Mouse (Mus musculus) thymus, adult 2 months (tissue): ENCODE measurements around the gene Cxcr5. TPM values are rescaled to one million over a fixed set of nuclear protein-coding genes. Genes with fewer than 3 reads are reported as not detected.

Source experiments
- DNase-seq: peaks from one replicate; pipeline ENCODE4 v3.0.0; 2021
- H3K27ac ChIP-seq: fragments of 200-500 bp; 2 replicates; pipeline ENCODE4 v1.5.1; 2012; ENCODE audit warnings: low read length, control low read depth; ENCODE audit not compliant: control insufficient read depth, insufficient read depth
- H3K27me3 ChIP-seq: fragments of 200-500 bp; 2 replicates; pipeline ENCODE4 v1.6.1; 2012; ENCODE audit warnings: mild to moderate bottlenecking, low read length, moderate library complexity, mixed read lengths; ENCODE audit not compliant: control insufficient read depth, insufficient read depth
- H3K36me3 ChIP-seq: fragments of 200-500 bp; 2 replicates; pipeline ENCODE4 v1.6.1; 2012; ENCODE audit warnings: mild to moderate bottlenecking, low read length, moderate library complexity; ENCODE audit not compliant: control insufficient read depth, insufficient read depth
- H3K4me1 ChIP-seq: fragments of 200-500 bp; replicated peaks from 2 replicates; pipeline ENCODE4 v1.6.1; 2012; ENCODE audit warnings: low read length; ENCODE audit not compliant: control insufficient read depth, insufficient read depth
- H3K4me3 ChIP-seq: fragments of 200-500 bp; 2 replicates; pipeline ENCODE4 v1.5.1; 2012; ENCODE audit warnings: mild to moderate bottlenecking, low read length, control low read depth, moderate library complexity; ENCODE audit not compliant: control insufficient read depth, insufficient read depth
- CTCF ChIP-seq: fragments of 200-500 bp; IDR thresholded peaks from 2 replicates; pipeline ENCODE4 v1.5.1; 2012; ENCODE audit warnings: mild to moderate bottlenecking, control low read depth, low read length, moderate library complexity, borderline replicate concordance; ENCODE audit not compliant: control insufficient read depth, poor library complexity, insufficient read depth; ENCODE audit errors: extremely low read depth
- POLR2A ChIP-seq: fragments of 200-500 bp; IDR thresholded peaks from 2 replicates; pipeline ENCODE4 v1.6.1; 2012; ENCODE audit warnings: mild to moderate bottlenecking, low read length, control low read depth, moderate library complexity; ENCODE audit not compliant: control insufficient read depth, poor library complexity, insufficient read depth; ENCODE audit errors: extremely low read depth
- WGBS: fragments of 180-500 bp; shearing (Covaris S2); methylation state at CpG from one replicate; pipeline ENCODE4 v1.1.7; 2018; 5-methylcytosine and 5-hydroxymethylcytosine counted together
- polyA plus RNA-seq: library from polyadenylated mRNA; depleted of rRNA; stranded (reverse); fragments of >200 nt; gene quantifications from 2 replicates; pipeline ENCODE4 v1.2.3, GENCODE M21; 2012

Gene Cxcr5
- polyA plus RNA-seq, 1 experiment: 7.7 TPM

DNA sequence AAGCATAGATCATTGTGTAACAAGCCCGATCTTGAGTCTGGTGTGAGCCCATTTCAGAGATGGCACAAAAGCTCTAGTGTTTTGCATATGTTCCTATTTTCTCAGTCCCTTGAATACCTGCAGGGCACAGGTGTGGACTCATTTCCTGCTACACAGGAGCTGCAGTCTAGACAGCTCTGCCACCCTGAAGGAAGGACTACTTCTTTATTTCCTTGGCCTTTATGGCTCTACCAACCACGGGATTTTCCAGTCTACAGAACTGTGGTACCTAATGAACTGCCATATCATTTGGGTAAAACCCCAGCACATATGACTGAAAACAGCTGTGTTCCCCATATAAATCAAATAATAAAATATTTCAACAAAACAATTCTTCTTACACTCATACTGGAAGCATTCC lies 13.4 kb upstream of the Cxcr5 start:
- Histone ChIP-seq H3K27ac (no peak overlapping the region), H3K4me3 (no peak overlapping the region), H3K36me3 (no peaks in the 10 kb centered on the region), H3K4me1 (peaks cover 8% of the 10 kb centered on the region), H3K27me3 (no peaks in the 10 kb centered on the region)
- 90% methylated on average over 2 of the region's 2 CpGs for WGBS
- DNase-seq: no peak
- TF ChIP-seq POLR2A: no peak

DNA sequence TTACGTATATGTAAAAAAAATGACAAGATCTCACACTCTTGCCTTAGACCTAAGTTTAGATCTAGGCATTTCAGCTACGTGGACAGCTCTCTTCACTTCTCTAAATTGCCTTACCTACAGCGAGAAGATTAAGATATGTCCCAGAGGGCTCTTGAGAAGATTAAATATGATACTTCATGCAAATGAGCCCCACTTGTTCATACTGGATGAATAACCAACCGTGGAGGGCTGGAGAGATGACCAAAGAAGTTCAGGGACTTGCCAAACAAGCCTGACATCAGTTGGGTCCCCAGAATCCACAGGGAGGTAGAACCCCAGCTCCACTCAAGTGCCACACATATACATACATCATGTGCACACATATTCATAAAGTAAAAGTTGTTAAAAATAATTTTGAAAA lies 11.6 kb upstream of the Cxcr5 start:
- TF ChIP-seq POLR2A: no peak
- TF ChIP-seq CTCF: no peak
- Histone ChIP-seq H3K27me3 (no peaks in the 10 kb centered on the region), H3K4me3 (no peak overlapping the region), H3K27ac (no peak overlapping the region), H3K36me3 (no peaks in the 10 kb centered on the region), H3K4me1 (peaks cover 2% of the 10 kb centered on the region)
- 88% methylated on average over 4 of the region's 4 CpGs for WGBS
- DNase-seq: no peak

DNA sequence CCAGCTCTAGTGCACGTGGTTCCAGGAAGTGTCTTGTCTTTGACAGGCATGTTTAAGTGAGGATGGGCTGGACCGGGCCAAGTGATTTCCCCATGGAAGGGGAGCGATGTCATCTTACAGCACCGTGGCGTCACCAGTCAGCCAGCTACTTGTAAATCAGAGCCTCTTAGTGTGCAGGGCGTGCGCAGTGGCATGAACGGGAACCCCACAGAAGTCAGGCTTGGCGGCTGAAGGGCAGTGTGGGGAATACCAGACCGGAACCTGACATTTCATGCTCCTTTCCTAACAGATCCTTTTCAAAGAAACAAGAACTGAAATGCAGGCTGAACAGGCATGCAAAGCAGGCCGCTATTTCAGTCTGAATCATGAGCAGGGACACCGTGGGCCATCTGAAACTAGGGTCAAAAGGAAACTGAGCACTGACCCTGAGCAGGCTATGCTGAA lies 9.3 kb upstream of the Cxcr5 start:
- 94% methylated on average over 12 of the region's 12 CpGs for WGBS
- H3K4me3 ChIP-seq: no peak overlapping the region
- H3K36me3 ChIP-seq: no peaks in the 10 kb centered on the region
- peaks cover 11% of the 10 kb centered on the region for H3K4me1 ChIP-seq
- H3K27me3 ChIP-seq: no peaks in the 10 kb centered on the region
- no peak for DNase-seq
- H3K27ac ChIP-seq: no peak overlapping the region
- no peak for TF ChIP-seq CTCF
- TF ChIP-seq POLR2A: no peak

DNA sequence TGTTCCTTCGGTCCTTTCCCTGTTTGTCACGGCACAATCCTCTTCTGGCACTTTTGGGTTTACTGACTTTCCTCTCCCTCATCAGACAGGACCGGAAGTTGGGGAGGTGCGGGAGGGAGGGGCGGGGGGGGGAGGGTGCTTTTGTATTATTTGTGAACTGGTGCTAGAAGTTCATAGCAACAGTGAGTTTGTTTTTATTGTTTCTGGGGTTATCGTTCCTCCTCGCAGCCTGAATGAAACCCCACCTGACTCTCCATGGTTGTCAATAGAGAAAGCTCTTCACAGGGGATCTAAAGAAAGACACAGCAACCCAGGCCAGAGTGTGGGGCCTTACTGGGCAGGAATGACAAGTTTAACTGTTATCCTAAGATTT lies 6.4 kb upstream of the Cxcr5 start:
- H3K4me1 ChIP-seq: peaks cover 18% of the 10 kb centered on the region
- H3K27ac ChIP-seq: peak overlapping the region; percentile 60; the same call in 1 of the 2 replicates
- H3K4me3 ChIP-seq: no peak overlapping the region
- no peak for DNase-seq
- H3K27me3 ChIP-seq: no peaks in the 10 kb centered on the region
- H3K36me3 ChIP-seq: no peaks in the 10 kb centered on the region
- TF ChIP-seq POLR2A (no peak), CTCF (no peak)
- 6% methylated on average over 7 of the region's 7 CpGs for WGBS

DNA sequence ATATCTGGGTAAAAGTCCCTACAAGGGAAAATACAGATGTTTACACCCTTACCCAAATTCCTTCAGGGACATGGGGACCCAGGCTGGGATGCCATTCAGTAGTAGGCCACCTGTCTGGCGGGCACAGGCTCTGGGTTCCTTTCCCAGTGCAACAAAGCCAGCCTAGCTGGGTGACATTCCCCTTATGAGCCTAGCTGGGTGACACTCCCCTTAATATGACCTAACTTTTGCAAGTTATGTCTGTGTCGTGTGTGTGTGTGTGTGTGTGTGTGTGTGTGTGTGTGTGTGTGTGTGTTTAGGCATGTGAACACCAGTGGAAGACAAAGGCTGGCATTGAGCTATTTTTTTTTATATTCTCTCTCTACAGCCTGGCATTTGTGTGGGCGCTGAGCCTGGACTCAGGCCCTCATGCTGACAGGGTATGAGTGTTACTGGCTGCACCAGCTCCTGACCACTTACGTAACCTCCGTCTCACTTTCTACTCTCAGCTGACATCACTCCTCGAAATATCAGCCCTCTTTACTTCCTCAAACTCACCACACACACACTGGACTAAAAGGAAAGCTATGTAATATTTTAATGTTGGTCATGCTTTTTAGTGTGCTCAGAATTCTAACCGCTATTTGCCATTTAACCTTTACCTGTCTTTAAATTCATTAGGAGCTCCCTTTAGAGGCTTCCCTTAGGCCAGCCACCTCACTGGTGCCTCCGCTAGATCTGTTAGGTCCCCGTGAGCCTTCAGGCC lies 5.8 kb upstream of the Cxcr5 start:
- peak overlapping the region; percentile 60; the same call in 1 of the 2 replicates for H3K27ac ChIP-seq
- peaks cover 24% of the 10 kb centered on the region for H3K4me1 ChIP-seq
- DNase-seq: no peak
- WGBS: 61% methylated on average over 9 of the region's 9 CpGs
- H3K4me3 ChIP-seq: no peak overlapping the region
- no peaks in the 10 kb centered on the region for H3K27me3 ChIP-seq
- H3K36me3 ChIP-seq: no peaks in the 10 kb centered on the region
- TF ChIP-seq POLR2A (no peak), CTCF (no peak)

DNA sequence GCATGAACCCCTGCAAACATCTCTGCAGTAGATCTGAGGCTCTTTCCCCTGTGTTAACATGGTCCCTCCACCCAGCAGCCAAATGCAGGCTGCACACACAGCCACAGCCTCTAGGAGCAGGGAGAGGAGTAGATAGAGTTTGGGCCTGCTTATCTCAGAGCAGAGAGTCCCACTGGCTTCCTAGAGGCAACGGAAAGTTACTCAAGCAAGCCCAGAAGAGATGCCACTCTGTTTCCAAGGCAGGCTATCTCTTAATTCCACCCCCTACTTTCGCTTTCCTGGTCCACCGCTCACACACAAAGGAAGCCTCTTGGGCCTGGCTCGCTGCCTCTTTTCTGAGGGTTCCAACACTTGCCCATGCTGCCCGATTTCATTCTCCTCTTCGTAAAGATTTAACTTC lies 3.7 kb upstream of the Cxcr5 start:
- TF ChIP-seq POLR2A (no peak), CTCF (no peak)
- no peak overlapping the region for H3K4me3 ChIP-seq
- no peaks in the 10 kb centered on the region for H3K27me3 ChIP-seq
- 67% methylated on average over 6 of the region's 6 CpGs for WGBS
- no peak for DNase-seq
- H3K36me3 ChIP-seq: no peaks in the 10 kb centered on the region
- H3K27ac ChIP-seq: no peak overlapping the region
- peaks cover 27% of the 10 kb centered on the region for H3K4me1 ChIP-seq

DNA sequence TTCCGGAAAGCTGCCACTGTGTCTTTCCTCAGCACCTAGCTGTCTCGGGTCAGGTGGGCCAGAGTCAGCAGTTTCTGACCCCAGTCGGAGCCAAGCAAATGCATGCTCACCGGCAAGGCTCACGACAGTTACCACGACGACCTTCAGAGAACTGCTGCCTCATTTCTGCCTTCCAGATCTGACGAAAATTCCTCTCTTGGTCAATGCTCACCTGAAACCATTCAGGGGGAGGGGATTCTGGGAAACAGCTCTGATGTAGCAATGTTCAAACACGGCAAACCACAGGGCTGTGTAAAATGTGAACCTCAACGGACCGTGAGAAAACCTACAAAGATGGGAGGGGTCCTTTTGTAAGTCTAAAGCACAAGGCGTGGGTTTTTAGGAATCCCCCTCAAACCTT lies 1.3 kb upstream of the Cxcr5 start:
- Histone ChIP-seq H3K27ac (no peak overlapping the region), H3K27me3 (no peaks in the 10 kb centered on the region), H3K4me3 (no peak overlapping the region), H3K36me3 (no peaks in the 10 kb centered on the region), H3K4me1 (peaks cover 22% of the 10 kb centered on the region)
- TF ChIP-seq CTCF (no peak), POLR2A (no peak)
- WGBS: 23% methylated on average over 12 of the region's 12 CpGs
- DNase-seq: no peak
